Mouse (Mus musculus) erythroid progenitor cell, adult 5-6 weeks (primary cell): ENCODE results near the gene Sox13. TPM values are rescaled to one million over a fixed set of nuclear protein-coding genes. Genes with fewer than 3 reads are reported as not detected.
"Not testable (repeated sequence)": the region's sequence is repeated elsewhere in the genome, so short reads cannot be mapped to it uniquely, and the experiment has no call there.

Experiments used
- ATAC-seq: replicated peaks from 2 replicates; pipeline ENCODE4 v1.8.0; 2016; ENCODE audit warnings: moderate number of reproducible peaks, mild to moderate bottlenecking, moderate TSS enrichment, inconsistent platforms; ENCODE audit not compliant: poor library complexity, low FRiP score, severe bottlenecking
- total RNA-seq, 2 experiments: library from RNA; stranded (forward) in 1 of 2; stranded (reverse) in 1 of 2; fragments of 150-400 nt in 1 of 2; fragments of 186-747, 209-891 nt in 1 of 2; gene quantifications; 2 replicates each; pipeline versions ENCODE4 v1.2.3 to v1.2.4; 2015 to 2017; ENCODE audit warnings: low replicate concordance in 2 of 2

Gene Sox13
- total RNA-seq, 2 experiments from 2014 or later: 3.4 TPM; not detected in 1

GRCm38 (mm10) chr1:133350210-133350609 lies 74.0 kb downstream of the Sox13 start, which contains the start of gene Ren1:
Gene Ren1, plus strand, starts transcription at chr1:133350510.
- no peak for ATAC-seq

GRCm38 (mm10) chr1:133347693-133348520 lies 76.3 kb downstream of the Sox13 start:
- no peak for ATAC-seq

GRCm38 (mm10) chr1:133347226-133347625 lies 77.0 kb downstream of the Sox13 start:
- ATAC-seq: no peak

GRCm38 (mm10) chr1:133346531-133346930 lies 77.6 kb downstream of the Sox13 start:
- ATAC-seq: no peak

- ATAC-seq: no peak
These were observed 79.8 kb downstream of the Sox13 start for GRCm38 (mm10) chr1:133344357-133344756.

GRCm38 (mm10) chr1:133340403-133340802 lies 83.8 kb downstream of the Sox13 start:
- not testable (repeated sequence) for ATAC-seq

GRCm38 (mm10) chr1:133333937-133334336 lies 90.2 kb downstream of the Sox13 start:
- ATAC-seq: no peak

- no peak for ATAC-seq
These were observed 91.3 kb downstream of the Sox13 start for GRCm38 (mm10) chr1:133332656-133333430.

Other genes starting within 250 kb of the Sox13 start
- not detected in 2 replicates for gene Golt1a, start 114.6 kb downstream of the Sox13 start, total RNA-seq (2015; ENCODE audit: low replicate concordance)
- not detected in 2 replicates for gene Golt1a, start 114.6 kb downstream of the Sox13 start, total RNA-seq (2017; ENCODE audit: low replicate concordance)
- not detected in 2 replicates for gene Kiss1, start 102.5 kb downstream of the Sox13 start, total RNA-seq (2015; ENCODE audit: low replicate concordance)
- gene Kiss1, start 102.5 kb downstream of the Sox13 start, total RNA-seq (2017; ENCODE audit: low replicate concordance): not detected in 2 replicates
- not detected in 2 replicates for gene Ren1, start 73.9 kb downstream of the Sox13 start, total RNA-seq (2015; ENCODE audit: low replicate concordance)
- gene Ren1, start 73.9 kb downstream of the Sox13 start, total RNA-seq (2017; ENCODE audit: low replicate concordance): not detected in 2 replicates
- gene Etnk2, start 60.8 kb downstream of the Sox13 start, total RNA-seq (2015; ENCODE audit: low replicate concordance): not detected in 2 replicates
- not detected in 2 replicates for gene Etnk2, start 60.8 kb downstream of the Sox13 start, total RNA-seq (2017; ENCODE audit: low replicate concordance)
- 266 and 285 TPM in 2 replicates for gene Snrpe, start 185.9 kb upstream of the Sox13 start, total RNA-seq (2015; ENCODE audit: low replicate concordance)
- gene Snrpe, start 185.9 kb upstream of the Sox13 start, total RNA-seq (2017; ENCODE audit: low replicate concordance): 123 and 292 TPM in 2 replicates
- 5.4 TPM in 1 of 2 replicates, not detected in the other for gene Zbed6, start 236.5 kb upstream of the Sox13 start, total RNA-seq (2015; ENCODE audit: low replicate concordance)
- 25.3 and 36.0 TPM in 2 replicates for gene Zbed6, start 236.5 kb upstream of the Sox13 start, total RNA-seq (2017; ENCODE audit: low replicate concordance)
- gene Gm38394, start 236.9 kb upstream of the Sox13 start, total RNA-seq (2015; ENCODE audit: low replicate concordance): 23.4 and 43.6 TPM in 2 replicates
- gene Gm38394, start 236.9 kb upstream of the Sox13 start, total RNA-seq (2017; ENCODE audit: low replicate concordance): 9.1 and 22.3 TPM in 2 replicates